Mouse (Mus musculus) CH12.LX (cell line): ENCODE data around the gene Lama1.

Experiments
- CTCF ChIP-seq, 2 experiments: IDR thresholded peaks in 1 of 2; conservative IDR thresholded peaks in 1 of 2; 2 replicates each; pipeline ENCODE4 v1.5.1; 2011 to 2012; ENCODE audit warnings: low read depth in 2 of 2, low read length in 2 of 2, improper control_type of control experiment in 1 of 2, inconsistent platforms in 1 of 2, mild to moderate bottlenecking in 1 of 2, moderate library complexity in 1 of 2
- E2F4 ChIP-seq: IDR thresholded peaks from 2 replicates; pipeline ENCODE4 v1.6.1; 2011; ENCODE audit warnings: low read depth, low read length, improper control_type of control experiment; ENCODE audit not compliant: insufficient replicate concordance
- ELF1 ChIP-seq: IDR thresholded peaks from 2 replicates; pipeline ENCODE4 v1.6.1; 2014; ENCODE audit warnings: low read depth, mild to moderate bottlenecking, inconsistent platforms, low read length, improper control_type of control experiment
- EP300 ChIP-seq: IDR thresholded peaks from 2 replicates; pipeline ENCODE4 v1.6.1; 2011; ENCODE audit warnings: low read length, improper control_type of control experiment
- HCFC1 ChIP-seq: IDR thresholded peaks from 2 replicates; pipeline ENCODE4 v1.6.1; 2012; ENCODE audit warnings: low read depth, mild to moderate bottlenecking, inconsistent platforms, low read length, improper control_type of control experiment
- NELFE ChIP-seq: IDR thresholded peaks from 2 replicates; pipeline ENCODE4 v1.6.1; 2011; ENCODE audit warnings: low read depth, low read length, improper control_type of control experiment
- NRF1 ChIP-seq: IDR thresholded peaks from 2 replicates; pipeline ENCODE4 v1.6.1; 2014; ENCODE audit warnings: low read depth, mild to moderate bottlenecking, inconsistent platforms, low read length, improper control_type of control experiment, moderate library complexity
- POLR2A ChIP-seq: IDR thresholded peaks from 2 replicates; pipeline ENCODE4 v1.6.1; 2011; ENCODE audit warnings: low read depth, mild to moderate bottlenecking, improper control_type of control experiment, low read length
- SIN3A ChIP-seq: IDR thresholded peaks from 2 replicates; pipeline ENCODE4 v1.6.1; 2012; ENCODE audit warnings: low read length, improper control_type of control experiment, inconsistent platforms
- TCF12 ChIP-seq: IDR thresholded peaks from 2 replicates; pipeline ENCODE4 v1.6.1; 2014; ENCODE audit warnings: low read depth, mild to moderate bottlenecking, inconsistent platforms, low read length, improper control_type of control experiment
- ZKSCAN1 ChIP-seq: IDR thresholded peaks from 2 replicates; pipeline ENCODE4 v1.6.1; 2012; ENCODE audit warnings: low read depth, inconsistent platforms, low read length, improper control_type of control experiment, borderline replicate concordance

DNA sequence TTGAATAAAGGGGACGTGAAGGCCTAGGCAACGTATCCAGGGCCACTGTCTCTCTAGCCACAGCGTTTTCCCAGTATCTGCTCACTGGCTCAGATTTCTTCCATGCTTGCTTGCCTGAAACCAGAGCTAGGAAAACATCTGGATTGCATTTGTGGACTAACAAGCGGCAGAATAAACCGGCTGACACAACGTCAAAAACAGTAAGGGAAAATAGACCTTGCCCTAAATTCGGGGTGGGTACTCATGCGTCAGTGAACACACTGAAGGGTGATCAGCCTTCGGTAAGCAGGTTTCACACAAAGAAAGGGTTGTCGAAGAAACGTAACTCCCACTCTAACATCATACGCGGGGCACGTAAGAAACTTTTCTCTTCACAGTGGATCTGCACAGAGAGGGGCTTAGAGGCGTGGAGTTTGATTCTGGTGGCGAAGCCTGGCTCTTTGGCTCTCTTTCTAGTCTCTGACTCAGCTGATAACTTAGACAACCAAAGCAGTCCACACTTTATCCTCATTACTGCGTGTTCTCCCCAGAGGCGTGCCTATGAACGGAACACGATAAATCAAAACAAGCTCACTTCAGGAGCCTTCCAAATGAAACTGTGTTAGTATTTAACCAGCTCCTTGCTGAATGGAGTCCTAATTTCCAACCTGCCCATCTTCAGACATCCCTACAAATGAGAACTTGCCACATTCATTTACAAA lies 169.6 kb downstream of the Lama1 start:
- TF ChIP-seq POLR2A (no peak), CTCF (conservative IDR thresholded peaks at IDR 0.05 in 1 of 2, IDR thresholded peaks at IDR 0.05 in 1 of 2; ENCODE audit: low read depth in 2 of 2, low read length in 2 of 2) (no peak), TCF12 (no peak), E2F4 (no peak), SIN3A (no peak), EP300 (no peak), HCFC1 (no peak), NRF1 (no peak), ZKSCAN1 (no peak), ELF1 (no peak), NELFE (no peak)
